Mouse (Mus musculus) cerebellum, postnatal 10 days (tissue): Measurements from ENCODE around the gene Tgm1.

Experiments
- DNase-seq, 2 experiments: peaks; one replicate each; pipeline ENCODE4 v3.0.0; 2021; ENCODE audit warnings: mixed read lengths in 2 of 2

The Tgm1 gene

GRCm38 (mm10) chr14:55671833-55672740 lies 41.6 kb downstream of the Tgm1 start, which contains the start of the genes Gmpr2 and Nedd8:
Gene Gmpr2, plus strand, starts transcription at chr14:55671941.
Gene Nedd8, minus strand, starts transcription at chr14:55672124.
- DNase-seq, result peak; percentile 90 to 91

- DNase-seq, result no peak
Measured at GRCm38 (mm10) chr14:55671486-55671832, 42.3 kb downstream of the Tgm1 start.

- no peak for DNase-seq
Measured at GRCm38 (mm10) chr14:55660636-55661035, 53.1 kb downstream of the Tgm1 start.

- DNase-seq, result peak; percentile 88 to 89
Measured at GRCm38 (mm10) chr14:55659960-55660573, 53.7 kb downstream of the Tgm1 start, which contains the start of gene Mdp1. Gene Mdp1, minus strand, starts transcription at chr14:55660508.

GRCm38 (mm10) chr14:55658011-55658410 lies 55.7 kb downstream of the Tgm1 start:
- DNase-seq, result no peak

- no peak for DNase-seq
Measured at GRCm38 (mm10) chr14:55656935-55657334, 56.8 kb downstream of the Tgm1 start.

- DNase-seq, result no peak
Measured at GRCm38 (mm10) chr14:55651528-55651927, 62.2 kb downstream of the Tgm1 start.
